Comparison of ENCODE assay signal across 8 mouse cellular contexts in the genomic region with DNA sequence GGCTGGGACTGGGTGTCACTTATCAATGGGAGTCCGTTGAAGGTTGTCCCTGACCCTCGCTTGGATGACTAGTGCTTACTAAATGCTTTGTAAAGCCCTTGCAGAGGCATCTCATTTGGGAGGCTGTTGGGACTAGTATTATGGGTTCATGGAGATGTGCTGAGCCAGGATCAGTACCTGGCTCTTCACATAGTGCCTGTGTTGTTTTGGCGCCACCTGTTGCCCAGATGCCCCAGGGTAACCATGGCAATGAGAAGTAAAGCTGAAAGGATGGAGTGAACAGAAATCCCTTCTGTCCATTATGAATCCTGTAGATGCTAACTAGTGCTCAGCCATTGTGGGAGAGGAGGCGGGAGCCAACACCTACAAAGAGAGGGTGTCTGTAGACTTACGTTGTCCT.
DNase-seq lines count a peak whose midpoint lies in the region; ATAC-seq lines count a peak whose summit lies in the region.

No protein-coding gene starts in this region.

- no peak overlapping the region for H3K27ac ChIP-seq in heart, embryonic 11.5 days (ENCODE audit: low read depth, low read length)

- no peak for ATAC-seq in heart, embryonic 11.5 days (replicated peaks; ENCODE audit: insufficient number of reproducible peaks, low FRiP score, low TSS enrichment)
- ATAC-seq in neutrophil, adult 5-6 weeks (ENCODE audit: extremely low read depth, insufficient number of reproducible peaks, low FRiP score, poor library complexity, severe bottlenecking), result peak; percentile 45; the same call in 1 of the 2 replicates
- no peak for ATAC-seq in erythroid progenitor cell, adult 5-6 weeks (replicated peaks; ENCODE audit: low FRiP score, poor library complexity, severe bottlenecking)

- H3K4me1 ChIP-seq in heart, embryonic 11.5 days (ENCODE audit: control insufficient read depth, insufficient read depth, low read length), result no peaks in the 10 kb centered on the region

- no peaks in the 10 kb centered on the region for H3K36me3 ChIP-seq in heart, embryonic 11.5 days (ENCODE audit: control insufficient read depth, insufficient read depth, low read length)

- no peak overlapping the region for H3K4me3 ChIP-seq in heart, embryonic 11.5 days (ENCODE audit: low read depth, low read length)

- H3K27me3 ChIP-seq in heart, embryonic 11.5 days (ENCODE audit: control insufficient read depth, insufficient read depth, low read length), result no peaks in the 10 kb centered on the region

- peak; percentile 17 to 24 for DNase-seq in heart, adult 18-20 months
- DNase-seq in ovary, postnatal 36 days (ENCODE audit: low spot score), result peak; percentile 20
- no peak for DNase-seq in ovary, postnatal 10 days (ENCODE audit: low spot score)
- DNase-seq in forelimb bud, embryonic 11.5 days (ENCODE audit: low read depth, low spot score), result peak; percentile 40
- DNase-seq in urinary bladder, postnatal 10 days (ENCODE audit: low spot score), result no peak

- H3K9ac ChIP-seq in heart, embryonic 11.5 days (ENCODE audit: low read depth, low read length), result no peak overlapping the region

- no peaks in the 10 kb centered on the region for H3K9me3 ChIP-seq in heart, embryonic 11.5 days (replicated peaks; ENCODE audit: control insufficient read depth, low read length)

- 59% methylated on average over 5 of the region's 5 CpGs for WGBS in heart, embryonic 11.5 days (ENCODE audit: insufficient replicate concordance)

- no peak overlapping the region for H3K4me2 ChIP-seq in heart, embryonic 11.5 days

Comparison
In these comparisons a context has a peak if more than half of its experiments do, and no peak if none do; other contexts are left out.
1. DNase-seq: peak in heart, adult 18-20 months (2 of 2), ovary, postnatal 36 days (single experiment) and forelimb bud, embryonic 11.5 days (single experiment); none in ovary, postnatal 10 days (single experiment) and urinary bladder, postnatal 10 days (single experiment).